Mouse (Mus musculus) c-Kit-positive CD71-negative TER-119-negative erythroid progenitor cells, embryonic 14.5 days (primary cell): Measurements from ENCODE around the gene Icos.

Source experiments
- DNase-seq: peaks from one replicate; pipeline ENCODE4 v3.0.0-alpha.2; 2013; ENCODE audit warnings: low read depth

Gene Icos

DNA sequence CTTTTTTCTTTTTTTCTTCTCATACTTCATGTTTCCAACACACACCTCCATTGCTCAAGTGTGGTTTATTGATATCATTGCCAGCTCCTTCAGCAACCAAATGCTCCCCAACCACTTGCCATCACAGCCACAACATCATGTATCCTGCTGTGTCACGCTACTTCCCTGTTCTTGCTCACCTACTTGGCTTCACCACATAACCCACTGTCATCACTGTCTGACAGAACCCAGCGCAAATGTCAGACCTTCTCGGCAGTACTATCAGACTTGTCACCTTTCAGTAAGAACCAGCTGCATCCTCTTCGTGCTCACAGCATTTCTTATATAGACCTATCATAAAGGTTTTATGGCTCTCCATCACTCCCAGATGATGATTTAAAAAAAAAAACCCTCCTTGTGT lies 61.6 kb downstream of the Icos start:
- no peak for DNase-seq

DNA sequence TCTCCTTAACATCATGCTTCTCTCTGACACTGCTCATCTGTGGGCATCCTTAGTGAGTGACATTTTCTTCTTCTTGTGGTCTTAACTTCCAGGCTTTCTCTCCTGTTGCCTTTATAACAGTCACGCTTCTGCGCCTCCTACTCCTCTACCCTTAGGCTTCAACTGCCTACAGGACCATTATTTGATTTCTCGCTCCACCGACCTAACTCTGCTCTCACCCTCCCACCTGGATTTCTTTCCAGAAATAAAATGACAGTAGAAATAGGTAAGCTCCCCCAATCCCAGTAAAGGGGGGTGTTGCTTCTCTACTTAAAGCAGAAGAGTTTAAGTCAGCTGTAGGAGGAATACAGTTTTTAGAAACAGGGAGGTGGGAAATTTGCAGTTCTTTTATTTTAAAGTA lies 62.7 kb downstream of the Icos start:
- DNase-seq: no peak

DNA sequence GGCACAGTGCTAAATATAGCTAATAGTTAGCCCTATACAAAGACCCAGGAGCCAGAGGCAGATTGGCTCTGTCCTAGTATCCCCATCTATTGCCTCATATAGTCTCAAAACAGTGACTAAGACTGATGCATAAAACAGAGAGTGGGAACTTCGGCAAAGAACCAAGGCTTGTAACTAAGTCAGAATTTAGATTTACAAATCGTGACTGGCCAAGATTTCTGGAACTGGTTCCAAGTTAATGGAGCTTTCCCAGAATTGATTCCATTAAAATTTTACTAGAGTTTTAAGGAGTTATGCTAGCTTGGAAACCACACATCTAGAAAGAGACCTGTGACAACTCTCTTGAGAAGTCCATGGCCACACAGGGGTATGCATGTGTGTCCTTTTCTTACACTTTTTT lies 65.1 kb downstream of the Icos start:
- DNase-seq: no peak

DNA sequence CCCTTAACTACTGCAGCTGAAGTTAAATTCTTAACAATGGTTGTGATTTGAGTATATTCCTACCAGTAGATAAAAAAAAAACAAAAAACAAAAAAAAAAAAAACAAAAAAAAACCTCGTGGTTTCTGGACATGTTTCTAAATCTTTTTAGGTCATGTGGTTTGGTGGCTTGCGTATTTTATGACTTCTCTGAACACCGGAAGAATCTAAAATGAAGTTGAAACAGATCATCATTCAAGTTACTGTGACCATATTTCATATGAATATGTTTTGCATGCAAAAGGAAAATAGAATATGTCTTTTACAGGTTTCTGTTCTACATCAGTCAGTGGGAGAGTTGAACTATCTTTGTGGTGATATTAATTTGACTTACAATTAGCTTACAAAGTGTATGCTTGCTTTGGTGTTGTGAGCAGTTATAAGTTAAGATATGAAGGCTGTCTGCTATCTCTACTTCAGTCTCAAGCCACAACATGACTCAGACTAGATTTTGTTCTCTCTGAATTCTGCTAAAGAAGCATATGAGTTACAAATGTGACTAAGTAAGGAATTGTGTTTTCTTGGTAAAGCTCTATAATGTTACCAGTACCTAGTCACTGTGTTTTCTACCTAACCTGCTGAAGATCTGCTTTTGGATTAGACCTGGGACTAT lies 68.5 kb downstream of the Icos start:
- DNase-seq: no peak

DNA sequence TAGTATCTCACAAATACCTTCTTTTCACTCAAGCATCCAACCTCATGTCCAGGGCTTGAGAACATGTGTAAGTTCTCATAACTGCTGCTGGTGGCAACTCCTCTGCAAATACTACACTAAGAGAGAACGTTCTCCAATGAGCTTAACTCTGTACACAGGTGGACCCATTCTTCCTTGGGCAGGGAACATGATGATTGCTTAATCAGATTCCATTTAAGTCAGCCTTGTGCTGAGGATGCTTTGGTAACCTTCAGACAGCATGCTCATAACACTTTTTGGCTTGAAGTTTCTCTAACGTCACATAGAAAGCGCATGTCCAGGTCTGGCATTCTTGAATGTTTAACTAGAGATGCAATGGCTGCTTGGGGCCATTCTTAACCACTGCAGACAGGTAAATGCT lies 69.6 kb downstream of the Icos start:
- no peak for DNase-seq
